Comparison of ENCODE assay signal across 8 mouse cellular contexts in genomic region chr9:50700921-50701691, GRCm38 (mm10). TPM values are rescaled to one million over a fixed set of nuclear protein-coding genes. Genes with fewer than 3 reads are reported as not detected.
DNase-seq lines count a peak whose midpoint lies in the region; ATAC-seq and TF ChIP-seq lines count a peak whose summit lies in the region.

No protein-coding gene starts in this region.

- peaks cover 10% of the 10 kb centered on the region; the same call in 1 of the 2 replicates for H3K27me3 ChIP-seq in intestine, postnatal 0 days (replicated peaks; ENCODE audit: control insufficient read depth, insufficient read depth, low read length)
- peaks cover 5% of the 10 kb centered on the region for H3K27me3 ChIP-seq in intestine, embryonic 15.5 days (replicated peaks)
- peaks cover 16% of the 10 kb centered on the region for H3K27me3 ChIP-seq in hindbrain, embryonic 13.5 days

- H3K4me2 ChIP-seq in intestine, postnatal 0 days (replicated peaks; ENCODE audit: low read depth): no peak overlapping the region
- no peak overlapping the region for H3K4me2 ChIP-seq in intestine, embryonic 15.5 days (replicated peaks)
- H3K4me2 ChIP-seq in hindbrain, embryonic 13.5 days: no peak overlapping the region

- no peaks in the 10 kb centered on the region for H3K9me3 ChIP-seq in intestine, postnatal 0 days (ENCODE audit: control insufficient read depth)
- no peaks in the 10 kb centered on the region for H3K9me3 ChIP-seq in intestine, embryonic 15.5 days
- no peaks in the 10 kb centered on the region for H3K9me3 ChIP-seq in hindbrain, embryonic 13.5 days

- peak; percentile 84 for DNase-seq in brain, adult 2 months (ENCODE audit: low read depth, low spot score)
- DNase-seq in lung, adult 18-20 months: peak; percentile 91 to 95
- DNase-seq in spleen, adult 18-20 months: no peak
- no peak for DNase-seq in thymus, postnatal 0 days (ENCODE audit: low spot score)

- no peak overlapping the region for H3K27ac ChIP-seq in intestine, postnatal 0 days (ENCODE audit: low read depth, low read length)
- H3K27ac ChIP-seq in intestine, embryonic 15.5 days: no peak overlapping the region
- no peak overlapping the region for H3K27ac ChIP-seq in hindbrain, embryonic 13.5 days

- peak; percentile 44 for TF ChIP-seq CTCF in intestine, postnatal 0 days (IDR thresholded peaks at IDR 0.05; ENCODE audit: low read depth)

- no peaks in the 10 kb centered on the region for H3K36me3 ChIP-seq in intestine, postnatal 0 days (ENCODE audit: control insufficient read depth, insufficient read depth)
- no peaks in the 10 kb centered on the region for H3K36me3 ChIP-seq in intestine, embryonic 15.5 days
- H3K36me3 ChIP-seq in hindbrain, embryonic 13.5 days: peaks cover 38% of the 10 kb centered on the region

- no peak overlapping the region for H3K9ac ChIP-seq in intestine, postnatal 0 days (ENCODE audit: low read depth, low read length)
- no peak overlapping the region for H3K9ac ChIP-seq in intestine, embryonic 15.5 days
- no peak overlapping the region for H3K9ac ChIP-seq in hindbrain, embryonic 13.5 days

- no peaks in the 10 kb centered on the region for H3K4me1 ChIP-seq in intestine, postnatal 0 days (replicated peaks; ENCODE audit: control insufficient read depth, insufficient read depth, low read length)
- H3K4me1 ChIP-seq in intestine, embryonic 15.5 days (replicated peaks): peaks cover 6% of the 10 kb centered on the region
- peaks cover 35% of the 10 kb centered on the region for H3K4me1 ChIP-seq in hindbrain, embryonic 13.5 days (replicated peaks)

- 47% methylated on average over 11 of the region's 11 CpGs for WGBS in intestine, postnatal 0 days
- 53% methylated on average over 11 of the region's 11 CpGs for WGBS in intestine, embryonic 15.5 days
- WGBS in hindbrain, embryonic 13.5 days: 67% methylated on average over 11 of the region's 11 CpGs

- peak; percentile 39; the same call in 1 of the 2 replicates for ATAC-seq in intestine, postnatal 0 days
- no peak for ATAC-seq in intestine, embryonic 15.5 days
- ATAC-seq in granulocyte monocyte progenitor cell, adult 5-6 weeks (replicated peaks; ENCODE audit: poor library complexity, severe bottlenecking): peak; percentile 29; the same call in 1 of the 2 replicates
- ATAC-seq in hindbrain, embryonic 13.5 days (ENCODE audit: low FRiP score): no peak

- H3K4me3 ChIP-seq in intestine, postnatal 0 days (ENCODE audit: low read depth, low read length): no peak overlapping the region
- no peak overlapping the region for H3K4me3 ChIP-seq in intestine, embryonic 15.5 days (replicated peaks)
- H3K4me3 ChIP-seq in hindbrain, embryonic 13.5 days: no peak overlapping the region

RNA-seq across cellular contexts. Expression of gene Dixdc1, which starts 38.2 kb away (rescaled TPM):
- polyA plus RNA-seq in intestine, postnatal 0 days (2015; fragmentation: Nextera tagmentation; extraction: Ambion mirVana): 2.4 and 2.9 TPM in 2 replicates
- 6.1 and 6.8 TPM in 2 replicates for polyA plus RNA-seq in intestine, embryonic 15.5 days (2015; fragmentation: Nextera tagmentation; extraction: Ambion mirVana)
- total RNA-seq in granulocyte monocyte progenitor cell, adult 5-6 weeks (2014; fragmentation: Nextera tagmentation): 0.11 and 0.82 TPM in 2 replicates
- 0.10 and 0.39 TPM in 2 replicates for total RNA-seq in granulocyte monocyte progenitor cell, adult 5-6 weeks (2017)
- 35.0 and 36.4 TPM in 2 replicates for polyA plus RNA-seq in hindbrain, embryonic 13.5 days (2015; fragmentation: Nextera tagmentation; extraction: Ambion mirVana)
- polyA plus RNA-seq in thymus, postnatal 0 days (2015; fragmentation: Nextera tagmentation; extraction: Ambion mirVana): 0.91 and 1.0 TPM in 2 replicates

RNA-seq across cellular contexts. Expression of gene Dlat, which starts 41.5 kb away (rescaled TPM):
- polyA plus RNA-seq in intestine, postnatal 0 days (2015; fragmentation: Nextera tagmentation; extraction: Ambion mirVana): 35.3 and 41.7 TPM in 2 replicates
- polyA plus RNA-seq in intestine, embryonic 15.5 days (2015; fragmentation: Nextera tagmentation; extraction: Ambion mirVana): 58.7 and 63.5 TPM in 2 replicates
- 33.9 and 61.3 TPM in 2 replicates for total RNA-seq in granulocyte monocyte progenitor cell, adult 5-6 weeks (2014; fragmentation: Nextera tagmentation)
- 30.4 and 48.5 TPM in 2 replicates for total RNA-seq in granulocyte monocyte progenitor cell, adult 5-6 weeks (2017)
- polyA plus RNA-seq in hindbrain, embryonic 13.5 days (2015; fragmentation: Nextera tagmentation; extraction: Ambion mirVana): 45.0 and 46.3 TPM in 2 replicates
- 37.4 and 42.7 TPM in 2 replicates for polyA plus RNA-seq in thymus, postnatal 0 days (2015; fragmentation: Nextera tagmentation; extraction: Ambion mirVana)

RNA-seq across cellular contexts. Expression of gene 2310030G06Rik, which starts 45.2 kb away (rescaled TPM):
- 45.3 and 50.2 TPM in 2 replicates for polyA plus RNA-seq in intestine, postnatal 0 days (2015; fragmentation: Nextera tagmentation; extraction: Ambion mirVana)
- 15.9 and 18.7 TPM in 2 replicates for polyA plus RNA-seq in intestine, embryonic 15.5 days (2015; fragmentation: Nextera tagmentation; extraction: Ambion mirVana)
- total RNA-seq in granulocyte monocyte progenitor cell, adult 5-6 weeks (2014; fragmentation: Nextera tagmentation): not detected in 2 replicates
- total RNA-seq in granulocyte monocyte progenitor cell, adult 5-6 weeks (2017): not detected in 2 replicates
- 1.1 and 1.9 TPM in 2 replicates for polyA plus RNA-seq in hindbrain, embryonic 13.5 days (2015; fragmentation: Nextera tagmentation; extraction: Ambion mirVana)
- polyA plus RNA-seq in thymus, postnatal 0 days (2015; fragmentation: Nextera tagmentation; extraction: Ambion mirVana): 6.2 and 6.3 TPM in 2 replicates

RNA-seq across cellular contexts. Expression of gene Cryab, which starts 50.0 kb away (rescaled TPM):
- 80.4 and 83.2 TPM in 2 replicates for polyA plus RNA-seq in intestine, postnatal 0 days (2015; fragmentation: Nextera tagmentation; extraction: Ambion mirVana)
- 51.7 and 62.6 TPM in 2 replicates for polyA plus RNA-seq in intestine, embryonic 15.5 days (2015; fragmentation: Nextera tagmentation; extraction: Ambion mirVana)
- total RNA-seq in granulocyte monocyte progenitor cell, adult 5-6 weeks (2014; fragmentation: Nextera tagmentation): 1.6 TPM in 1 of 2 replicates, not detected in the other
- 2.5 TPM in 1 of 2 replicates, not detected in the other for total RNA-seq in granulocyte monocyte progenitor cell, adult 5-6 weeks (2017)
- 10.7 and 11.3 TPM in 2 replicates for polyA plus RNA-seq in hindbrain, embryonic 13.5 days (2015; fragmentation: Nextera tagmentation; extraction: Ambion mirVana)
- polyA plus RNA-seq in thymus, postnatal 0 days (2015; fragmentation: Nextera tagmentation; extraction: Ambion mirVana): 17.2 and 17.5 TPM in 2 replicates

RNA-seq across cellular contexts. Expression of gene Hspb2, which starts 51.0 kb away (rescaled TPM):
- 10.3 and 10.4 TPM in 2 replicates for polyA plus RNA-seq in intestine, postnatal 0 days (2015; fragmentation: Nextera tagmentation; extraction: Ambion mirVana)
- 5.3 and 5.4 TPM in 2 replicates for polyA plus RNA-seq in intestine, embryonic 15.5 days (2015; fragmentation: Nextera tagmentation; extraction: Ambion mirVana)
- not detected in 2 replicates for total RNA-seq in granulocyte monocyte progenitor cell, adult 5-6 weeks (2014; fragmentation: Nextera tagmentation)
- not detected in 2 replicates for total RNA-seq in granulocyte monocyte progenitor cell, adult 5-6 weeks (2017)
- 1.3 and 1.7 TPM in 2 replicates for polyA plus RNA-seq in hindbrain, embryonic 13.5 days (2015; fragmentation: Nextera tagmentation; extraction: Ambion mirVana)
- polyA plus RNA-seq in thymus, postnatal 0 days (2015; fragmentation: Nextera tagmentation; extraction: Ambion mirVana): 2.0 and 2.7 TPM in 2 replicates

Comparison
In these comparisons a context has a peak if more than half of its experiments do, and no peak if none do; other contexts are left out.
1. ATAC-seq: peak in intestine, postnatal 0 days (single experiment) and granulocyte monocyte progenitor cell, adult 5-6 weeks (single experiment); none in intestine, embryonic 15.5 days (single experiment) and hindbrain, embryonic 13.5 days (single experiment).
2. DNase-seq: peak in brain, adult 2 months (single experiment) and lung, adult 18-20 months (2 of 2); none in spleen, adult 18-20 months (0 of 2) and thymus, postnatal 0 days (single experiment).